Mouse (Mus musculus) heart, embryonic 16.5 days (tissue): ENCODE results near the gene E2f8. TPM values are rescaled to one million over a fixed set of nuclear protein-coding genes. Genes with fewer than 3 reads are reported as not detected.

Experiments used
- ATAC-seq: fragments of 200-750 bp; cut with Nextera tagmentation; replicated peaks from 2 replicates; pipeline ENCODE4 v1.8.0; 2017; ENCODE audit warnings: moderate number of reproducible peaks; ENCODE audit not compliant: insufficient read depth, low FRiP score; ENCODE audit errors: extremely low read depth
- H3K27ac ChIP-seq: fragments of 300-500 bp; sonication (generic); 2 replicates; pipeline ENCODE4 v1.5.1; 2014; ENCODE audit warnings: mild to moderate bottlenecking, low read length, control low read depth, moderate library complexity
- H3K27me3 ChIP-seq: fragments of 300-500 bp; sonication (generic); 2 replicates; pipeline ENCODE4 v1.6.1; 2014; ENCODE audit warnings: low read length, mixed read lengths; ENCODE audit not compliant: control insufficient read depth, insufficient read depth
- H3K36me3 ChIP-seq: fragments of 300-500 bp; sonication (generic); 2 replicates; pipeline ENCODE4 v1.6.1; 2014; ENCODE audit not compliant: control insufficient read depth, insufficient read depth
- H3K4me1 ChIP-seq: fragments of 300-500 bp; sonication (generic); 2 replicates; pipeline ENCODE4 v1.6.1; 2014; ENCODE audit warnings: low read length, mixed read lengths; ENCODE audit not compliant: control insufficient read depth, insufficient read depth
- H3K4me2 ChIP-seq: fragments of 300-500 bp; sonication (generic); 2 replicates; pipeline ENCODE4 v1.6.1; 2014; ENCODE audit warnings: low read depth, mild to moderate bottlenecking, control low read depth, low read length
- H3K4me3 ChIP-seq: fragments of 300-500 bp; sonication (generic); 2 replicates; pipeline ENCODE4 v1.5.1; 2014; ENCODE audit warnings: mild to moderate bottlenecking, control low read depth, low read length
- H3K9ac ChIP-seq: fragments of 300-500 bp; sonication (generic); 2 replicates; pipeline ENCODE4 v1.6.1; 2014; ENCODE audit warnings: low read length, control low read depth
- H3K9me3 ChIP-seq: fragments of 300-500 bp; sonication (generic); replicated peaks from 2 replicates; pipeline ENCODE4 v1.6.1; 2016; ENCODE audit warnings: low read length; ENCODE audit not compliant: control insufficient read depth
- WGBS: fragments of 180-500 bp; shearing (Covaris S2); extraction: QIAGEN DNeasy Blood & Tissue Kit; methylation state at CpG from one replicate; pipeline ENCODE4 v1.1.7; 2014; 5-methylcytosine and 5-hydroxymethylcytosine counted together
- polyA plus RNA-seq: library from polyadenylated mRNA; unstranded; fragments of >200 nt; fragmentation: Nextera tagmentation; extraction: Ambion mirVana; gene quantifications from 2 replicates; pipeline ENCODE4 v1.2.1, GENCODE M21; 2015

E2f8 gene
- polyA plus RNA-seq, 1 experiment from 2014 or later = 17.7 TPM

DNA sequence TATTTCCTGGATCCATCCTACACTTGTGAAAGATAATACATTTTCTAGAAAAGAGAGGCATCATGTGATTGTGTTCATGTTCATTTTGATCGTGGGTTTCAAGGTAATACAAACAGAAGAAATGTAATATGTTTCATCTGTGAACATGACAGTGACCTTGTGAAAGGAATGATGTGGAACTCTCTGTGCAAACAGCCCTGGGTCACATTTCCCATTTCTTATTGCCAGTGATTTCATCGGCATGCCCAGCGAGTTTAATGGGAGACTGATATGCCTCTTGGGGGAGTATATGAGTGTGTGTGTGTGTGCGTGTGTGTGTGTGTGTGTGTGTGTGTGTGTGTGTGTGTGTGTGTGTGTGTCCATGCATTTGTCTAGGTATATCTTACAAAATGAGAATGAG lies 39.9 kb downstream of the E2f8 start:
- H3K9ac ChIP-seq = no peak overlapping the region
- H3K4me3 ChIP-seq = 0 out of 2 replicates have a peak overlapping the region, but pooled peaks have one; percentile 13
- H3K36me3 ChIP-seq = peaks cover 9% of the 10 kb centered on the region; the same call in 1 of the 2 replicates
- H3K4me2 ChIP-seq = peak overlapping the region; percentile 66
- H3K4me1 ChIP-seq = peaks cover 42% of the 10 kb centered on the region
- H3K9me3 ChIP-seq = no peaks in the 10 kb centered on the region
- ATAC-seq = no peak
- H3K27ac ChIP-seq = peak overlapping the region; percentile 91
- no peaks in the 10 kb centered on the region for H3K27me3 ChIP-seq
- WGBS = 53% methylated on average over 4 of the region's 4 CpGs

DNA sequence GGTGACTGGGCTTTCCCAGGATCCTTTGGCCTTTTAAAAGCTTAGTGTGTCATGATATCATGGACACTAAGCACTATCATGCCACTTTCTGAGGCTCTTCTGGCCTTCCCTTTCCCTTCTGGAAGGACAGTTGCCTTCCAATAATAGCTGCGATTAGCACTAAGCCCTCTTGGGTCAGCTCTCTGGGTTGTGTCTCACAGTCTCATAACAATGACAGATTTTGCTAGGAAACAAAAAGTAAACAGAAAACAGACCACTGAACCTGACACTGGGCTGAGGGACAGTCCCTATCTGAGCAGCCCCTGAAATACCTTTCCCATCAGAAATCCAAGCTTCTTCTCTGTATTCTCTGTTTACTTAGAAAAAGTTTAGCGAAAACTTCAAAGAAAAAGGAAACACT lies 40.9 kb downstream of the E2f8 start:
- Histone ChIP-seq H3K9ac (peak overlapping the region; percentile 21; the same call in 1 of the 2 replicates), H3K9me3 (no peaks in the 10 kb centered on the region), H3K27ac (peak overlapping the region; percentile 76), H3K27me3 (no peaks in the 10 kb centered on the region), H3K36me3 (peaks cover 15% of the 10 kb centered on the region), H3K4me1 (peaks cover 47% of the 10 kb centered on the region), H3K4me2 (peak overlapping the region; percentile 46), H3K4me3 (peak overlapping the region; percentile 7)
- ATAC-seq = peak; percentile 25; the same call in 1 of the 2 replicates
- WGBS = 61% methylated on average over 2 of the region's 2 CpGs

DNA sequence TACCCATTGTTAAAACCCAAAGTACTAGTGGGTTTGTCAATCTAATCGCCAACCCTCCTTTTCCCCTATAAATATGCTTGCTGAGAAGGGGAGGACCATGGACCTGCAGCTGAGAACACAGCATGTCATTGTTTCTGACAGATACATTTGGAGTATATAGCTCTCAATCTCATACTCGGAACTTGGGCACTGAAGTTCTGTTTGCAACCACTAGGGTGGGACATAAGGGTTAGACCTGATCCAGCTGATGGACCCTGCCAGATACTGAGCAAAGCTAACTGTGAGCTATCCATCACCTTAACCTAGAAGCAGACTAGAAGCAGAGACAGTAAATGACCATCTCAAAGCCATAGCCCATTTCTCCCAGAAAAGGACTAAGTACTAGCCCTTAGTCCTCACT lies 43.0 kb downstream of the E2f8 start:
- peaks cover 30% of the 10 kb centered on the region for H3K36me3 ChIP-seq
- peaks cover 64% of the 10 kb centered on the region for H3K4me1 ChIP-seq
- WGBS = 55% methylated on average over 2 of the region's 2 CpGs

DNA sequence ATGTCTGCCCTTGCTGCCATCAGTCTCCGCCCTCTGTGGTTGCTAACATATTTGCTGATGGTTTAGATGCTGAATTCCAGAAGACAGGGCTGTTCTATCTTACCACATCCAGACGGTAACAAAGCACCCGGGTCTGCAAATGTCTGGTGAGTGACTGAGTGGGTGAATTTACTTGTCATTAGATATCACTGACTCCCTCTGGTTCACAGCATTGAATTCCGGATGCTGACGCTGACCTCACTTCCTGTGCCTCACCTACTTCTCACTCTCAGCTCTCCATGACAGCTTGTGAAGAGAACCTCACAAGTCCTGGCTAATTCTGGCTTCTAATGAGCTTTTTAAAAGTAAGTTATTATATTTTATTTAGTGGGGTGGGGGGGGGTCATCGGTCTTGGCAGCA lies 44.4 kb downstream of the E2f8 start:
- Histone ChIP-seq H3K4me1 (peaks cover 72% of the 10 kb centered on the region), H3K36me3 (peaks cover 44% of the 10 kb centered on the region), H3K9ac (no peak overlapping the region), H3K27me3 (no peaks in the 10 kb centered on the region), H3K4me2 (no peak overlapping the region), H3K9me3 (no peaks in the 10 kb centered on the region), H3K27ac (no peak overlapping the region), H3K4me3 (no peak overlapping the region)
- 39% methylated on average over 6 of the region's 6 CpGs for WGBS
- ATAC-seq = no peak

More for the DNA sequence above, 43.0 kb downstream of the E2f8 start:
- Histone ChIP-seq H3K27ac (no peak overlapping the region; the same call in 1 of the 2 replicates), H3K27me3 (no peaks in the 10 kb centered on the region), H3K9ac (no peak overlapping the region), H3K4me2 (no peak overlapping the region), H3K4me3 (no peak overlapping the region), H3K9me3 (no peaks in the 10 kb centered on the region)
- ATAC-seq = no peak

DNA sequence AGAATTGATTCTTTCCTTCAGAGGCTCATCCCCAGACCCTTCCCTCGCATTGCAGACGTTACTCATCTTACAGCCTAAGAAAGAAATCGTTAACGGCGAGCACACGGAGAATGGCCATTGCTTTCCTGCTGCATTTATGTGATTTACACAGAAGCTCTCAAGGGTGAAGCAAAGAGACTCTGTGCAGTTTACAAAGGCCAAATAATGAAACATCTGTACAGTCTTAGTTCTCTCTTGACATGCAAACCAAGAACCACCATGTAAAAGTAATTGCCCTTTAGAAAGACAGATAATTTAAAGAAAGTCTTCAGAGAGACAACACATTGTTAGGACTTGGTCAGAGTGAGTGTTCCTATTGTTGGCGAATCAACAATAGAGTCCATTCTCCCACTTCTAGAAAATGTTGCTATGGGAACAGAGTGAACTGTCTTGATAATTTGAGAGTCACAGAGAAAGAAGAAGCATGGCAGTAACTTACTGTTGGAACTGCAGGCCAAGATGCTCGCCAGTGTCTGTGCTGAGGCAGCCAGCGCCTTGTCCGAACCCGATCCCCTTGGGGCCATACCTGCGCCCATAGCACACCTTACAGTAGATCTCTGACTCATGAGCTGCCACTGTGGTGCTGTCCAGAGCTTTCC lies 46.3 kb downstream of the E2f8 start:
- peak overlapping the region; percentile 73 for H3K27ac ChIP-seq
- H3K9me3 ChIP-seq = no peaks in the 10 kb centered on the region
- H3K4me3 ChIP-seq = no peak overlapping the region
- no peaks in the 10 kb centered on the region for H3K27me3 ChIP-seq
- no peak overlapping the region for H3K4me2 ChIP-seq
- WGBS = 88% methylated on average over 12 of the region's 12 CpGs
- H3K4me1 ChIP-seq = peaks cover 75% of the 10 kb centered on the region
- H3K36me3 ChIP-seq = peaks cover 48% of the 10 kb centered on the region
- ATAC-seq = no peak
- peak overlapping the region; percentile 41 for H3K9ac ChIP-seq

DNA sequence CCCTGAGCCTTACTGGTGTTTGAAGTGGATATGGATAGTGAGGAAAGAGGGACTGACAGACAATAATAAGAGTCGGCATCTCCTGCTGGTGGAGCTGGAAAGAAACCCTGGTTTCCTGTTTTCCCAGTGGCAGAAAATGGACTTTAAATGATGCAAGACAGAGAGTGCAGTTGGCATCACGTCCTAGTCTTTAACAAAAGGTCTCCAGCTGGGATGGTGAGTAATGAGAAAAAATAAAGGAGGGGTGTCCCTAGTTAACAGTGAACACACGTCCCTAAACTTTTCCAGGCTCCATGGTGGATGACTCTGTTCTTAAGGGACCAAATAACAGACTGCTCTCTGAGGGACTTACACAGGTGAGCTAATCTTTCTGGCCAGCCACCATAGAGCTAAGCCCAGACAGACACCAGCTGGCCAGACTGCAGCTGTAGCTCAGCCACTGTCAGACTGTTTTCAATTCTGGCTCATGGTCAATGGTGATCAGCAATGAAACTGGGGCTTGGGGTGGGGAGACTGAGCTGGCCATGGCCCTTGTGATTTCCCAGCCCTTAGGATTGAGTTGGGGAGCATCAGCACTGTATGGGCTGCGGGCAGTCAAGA lies 46.9 kb downstream of the E2f8 start:
- Histone ChIP-seq H3K4me3 (no peak overlapping the region), H3K9ac (no peak overlapping the region; the same call in none of the 2 replicates), H3K36me3 (peaks cover 48% of the 10 kb centered on the region), H3K4me1 (peaks cover 73% of the 10 kb centered on the region), H3K27ac (peak overlapping the region; percentile 73), H3K9me3 (no peaks in the 10 kb centered on the region), H3K4me2 (no peak overlapping the region), H3K27me3 (no peaks in the 10 kb centered on the region)
- no peak for ATAC-seq
- WGBS = 54% methylated on average over 4 of the region's 4 CpGs

DNA sequence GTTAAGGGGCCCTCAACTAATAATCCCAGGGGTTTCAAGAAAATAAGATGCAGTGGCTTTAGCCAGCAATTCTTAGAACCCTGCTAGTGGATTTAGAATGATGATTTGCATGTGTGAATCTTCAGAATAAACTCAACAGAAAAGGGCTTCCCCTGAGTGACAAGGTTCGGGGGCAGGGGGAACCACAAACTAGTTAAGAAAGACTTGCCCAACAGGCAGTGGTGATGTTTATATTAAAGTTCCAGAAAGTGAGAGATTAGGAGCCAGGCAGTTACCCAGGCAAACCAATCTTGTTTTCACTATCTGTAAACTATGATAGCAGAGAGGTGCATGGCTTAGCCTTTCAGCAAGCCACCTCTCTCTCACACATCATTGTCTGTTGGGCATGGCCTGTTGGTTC lies 48.7 kb downstream of the E2f8 start:
- no peak for ATAC-seq
- 47% methylated on average over 1 of the region's 1 CpGs for WGBS
- no peak overlapping the region for H3K4me3 ChIP-seq
- no peaks in the 10 kb centered on the region for H3K27me3 ChIP-seq
- peaks cover 45% of the 10 kb centered on the region for H3K36me3 ChIP-seq
- peak overlapping the region; percentile 73 for H3K27ac ChIP-seq
- H3K9me3 ChIP-seq = no peaks in the 10 kb centered on the region
- H3K4me1 ChIP-seq = peaks cover 68% of the 10 kb centered on the region
- H3K4me2 ChIP-seq = no peak overlapping the region
- 0 out of 2 replicates have a peak overlapping the region, but pooled peaks have one; percentile 8 for H3K9ac ChIP-seq

DNA sequence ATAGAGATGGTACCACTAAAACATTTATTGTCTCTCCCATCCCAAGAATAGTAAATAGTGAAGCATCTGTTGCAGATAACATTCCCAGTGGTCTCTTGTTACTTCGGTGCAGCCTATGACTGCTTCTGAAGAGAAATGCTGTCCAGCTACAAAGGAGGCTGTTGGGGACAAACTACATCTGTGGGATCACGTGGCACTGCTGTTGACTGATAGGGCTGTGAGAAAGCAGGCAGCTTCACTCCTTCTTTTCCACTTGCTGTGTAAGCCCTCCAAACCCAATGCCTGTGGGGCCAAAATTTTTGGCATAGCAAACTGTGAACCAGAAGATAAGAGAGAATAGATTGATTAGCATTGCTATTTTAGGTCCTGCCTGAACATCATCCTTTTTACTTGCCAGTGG lies 51.0 kb downstream of the E2f8 start:
- Histone ChIP-seq H3K36me3 (peaks cover 45% of the 10 kb centered on the region), H3K4me1 (peaks cover 64% of the 10 kb centered on the region)
- 23% methylated on average over 2 of the region's 2 CpGs for WGBS

DNA sequence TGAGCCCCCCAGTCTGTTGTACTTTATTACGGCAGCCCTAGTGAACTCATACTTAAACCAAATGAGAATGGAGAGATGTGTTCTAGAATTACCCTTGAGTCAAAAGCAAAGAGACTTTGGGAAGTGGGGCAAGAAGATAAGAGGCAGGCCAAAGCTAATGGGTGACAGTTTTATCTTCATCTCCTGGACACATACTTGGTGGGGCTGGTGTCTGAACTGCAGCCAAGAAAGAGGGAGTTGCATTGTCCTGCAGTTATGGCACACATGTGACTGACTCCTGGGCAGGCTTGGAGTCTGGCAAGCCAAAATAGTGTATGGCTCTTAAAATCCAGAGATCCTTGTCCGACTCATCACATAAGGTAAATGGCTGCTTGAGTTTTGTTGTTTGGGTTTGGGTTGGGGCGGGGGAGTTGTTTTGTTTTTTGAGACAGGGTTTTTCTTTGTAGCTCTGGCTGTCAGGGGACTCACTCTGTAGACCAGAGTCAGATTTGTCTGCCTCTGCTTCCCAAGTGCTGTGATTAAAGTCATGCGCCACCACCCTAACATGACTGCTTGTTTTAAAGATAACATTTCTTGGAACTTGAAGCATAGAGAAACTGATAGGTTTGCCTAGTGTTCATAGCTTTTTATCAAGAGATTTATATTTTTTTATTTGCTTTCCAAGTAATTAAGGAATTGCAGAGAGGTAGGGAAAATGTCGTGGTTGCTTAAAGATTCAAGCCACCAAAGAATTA lies 52.1 kb downstream of the E2f8 start:
- peaks cover 61% of the 10 kb centered on the region for H3K4me1 ChIP-seq
- no peaks in the 10 kb centered on the region for H3K27me3 ChIP-seq
- peak overlapping the region; percentile 81 for H3K27ac ChIP-seq
- H3K9me3 ChIP-seq = no peaks in the 10 kb centered on the region
- H3K4me2 ChIP-seq = no peak overlapping the region
- H3K4me3 ChIP-seq = no peak overlapping the region
- peak; percentile 75 for ATAC-seq
- WGBS = 37% methylated on average over 5 of the region's 5 CpGs
- H3K36me3 ChIP-seq = peaks cover 35% of the 10 kb centered on the region
- H3K9ac ChIP-seq = no peak overlapping the region

More for the DNA sequence above, 51.0 kb downstream of the E2f8 start:
- Histone ChIP-seq H3K4me3 (no peak overlapping the region), H3K27ac (peak overlapping the region; percentile 81), H3K4me2 (no peak overlapping the region), H3K9ac (no peak overlapping the region), H3K9me3 (no peaks in the 10 kb centered on the region), H3K27me3 (no peaks in the 10 kb centered on the region)
- peak; percentile 79 for ATAC-seq
